Mouse (Mus musculus): ENCODE data around the gene Trappc11. TPM values are rescaled to one million over a fixed set of nuclear protein-coding genes. Genes with fewer than 3 reads are reported as not detected.

The Trappc11 gene
- polyA plus RNA-seq (2012; rRNA removed), result 8.0 and 10.4 TPM in 2 replicates
- polyA plus RNA-seq (2014; fragmentation: Nextera tagmentation; extraction: Ambion mirVana), result 13.1 and 14.4 TPM in 2 replicates

DNA sequence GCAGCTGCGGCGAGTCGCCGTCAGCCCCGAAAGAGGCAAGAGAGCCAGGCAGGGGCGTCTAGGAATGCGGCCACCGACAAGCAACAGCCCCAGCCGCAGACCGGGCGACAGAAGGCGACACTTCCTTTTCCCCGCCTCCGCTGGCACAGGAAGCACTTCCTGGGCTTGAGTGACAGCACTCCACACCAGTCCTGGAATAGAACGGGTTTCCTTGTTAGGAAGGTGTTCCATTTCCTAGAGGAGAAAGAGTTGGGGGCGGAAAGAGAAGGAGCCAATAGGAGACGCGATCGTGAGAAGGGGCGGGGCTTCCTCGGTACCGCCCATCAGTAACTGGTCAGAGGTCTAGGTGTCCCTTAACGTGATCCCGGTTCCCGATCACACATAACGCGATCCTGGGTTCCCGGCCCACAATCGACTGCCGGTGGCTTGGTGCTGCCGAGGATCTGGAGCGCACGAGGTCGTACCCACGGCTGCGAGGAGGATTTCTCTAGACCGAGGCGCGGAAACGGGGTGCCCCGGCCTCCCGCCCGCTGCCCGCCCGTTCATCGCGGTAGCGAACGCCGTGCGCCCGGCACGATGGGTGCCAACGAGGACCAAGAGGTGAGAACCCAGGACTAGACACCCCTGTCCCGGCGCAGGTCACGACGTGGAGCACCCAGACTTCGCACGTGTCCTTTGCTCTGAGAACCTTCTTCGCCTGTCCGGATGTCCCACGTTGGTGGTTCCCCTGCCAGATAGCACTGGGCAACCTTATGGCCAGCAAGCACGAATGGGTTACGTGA, at the start of gene Trappc11, which contains the start of gene Rwdd4a:
Trappc11 (minus strand) TSS at position 127 of the 782 bp plus-strand sequence.
Rwdd4a (plus strand) TSS at position 321 of the 782 bp plus-strand sequence.
- Histone ChIP-seq H3K4me2 (ENCODE audit: low read depth) (peak within 1 kb of the TSS; percentile 77), H3K9ac (replicated peaks) (peak within 1 kb of the TSS; percentile 95), H3K36me3 (replicated peaks; ENCODE audit: control insufficient read depth, insufficient read depth, low read depth) (peaks cover 5% of the 10 kb centered on the region; the same call in 1 of the 2 replicates), H3K27ac (peak within 1 kb of the TSS; percentile 80), H3K4me3 (ENCODE audit: insufficient read depth in 1 of 2, low read depth in 2 of 2, low read length in 2 of 2) (peak within 1 kb of the TSS; percentile 72 to 93), H3K4me1 (replicated peaks; ENCODE audit: control insufficient read depth in 2 of 2, insufficient read depth in 2 of 2, low read length in 1 of 2) (peaks cover 3 to 16% of the 10 kb centered on the region in 2 experiments), H3K27me3 (ENCODE audit: control insufficient read depth, insufficient read depth, low read length) (no peaks in the 10 kb centered on the region), H3K9me3 (ENCODE audit: control insufficient read depth, low read length) (no peaks in the 10 kb centered on the region)
- TF ChIP-seq CTCF (IDR thresholded peaks at IDR 0.05; ENCODE audit: low read depth), result no peak
- no peak for TF ChIP-seq EP300 (IDR thresholded peaks at IDR 0.05; ENCODE audit: low read depth)
- ATAC-seq (ENCODE audit: insufficient read depth) (peak; percentile 99), DNase-seq (ENCODE audit: low read depth in 3 of 3, low spot score in 3 of 3) (peak; percentile 97)
- under 1% methylated on average over 65 of the region's 65 CpGs for WGBS (ENCODE audit: insufficient replicate concordance)

DNA sequence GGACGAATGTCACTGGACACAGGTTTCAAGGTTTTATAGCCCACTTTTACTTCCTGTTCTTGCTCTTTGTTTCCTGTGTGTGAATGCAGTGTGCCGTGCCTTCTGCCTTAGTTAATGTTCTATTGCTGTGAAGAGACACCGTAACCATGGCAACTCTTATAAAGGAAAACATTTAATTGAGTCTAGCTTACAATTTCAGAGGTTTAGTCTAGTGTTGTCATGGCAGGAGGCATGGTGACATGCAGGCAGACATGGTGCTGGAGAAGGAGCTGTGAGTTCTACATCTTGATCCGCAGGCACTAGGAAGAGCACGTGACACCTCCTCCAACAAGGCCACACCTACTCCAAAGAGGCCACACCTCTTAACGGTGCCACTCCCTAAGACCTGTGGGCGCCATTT, 48.2 kb upstream of the Trappc11 start:
- no peaks in the 10 kb centered on the region for H3K36me3 ChIP-seq (replicated peaks; ENCODE audit: control insufficient read depth, insufficient read depth, low read depth)
- H3K4me1 ChIP-seq (replicated peaks; ENCODE audit: control insufficient read depth in 2 of 2, insufficient read depth in 2 of 2, low read length in 1 of 2), result no peaks in the 10 kb centered on the region
- H3K27me3 ChIP-seq (ENCODE audit: control insufficient read depth, insufficient read depth, low read length), result no peaks in the 10 kb centered on the region
- ATAC-seq (ENCODE audit: insufficient read depth) (no peak), DNase-seq (ENCODE audit: low read depth in 3 of 3, low spot score in 3 of 3) (no peak)
- H3K4me3 ChIP-seq (ENCODE audit: insufficient read depth in 1 of 2, low read depth in 2 of 2, low read length in 2 of 2), result no peak overlapping the region
- TF ChIP-seq EP300 (IDR thresholded peaks at IDR 0.05; ENCODE audit: low read depth) (no peak), CTCF (IDR thresholded peaks at IDR 0.05; ENCODE audit: low read depth) (no peak)
- no peaks in the 10 kb centered on the region for H3K9me3 ChIP-seq (ENCODE audit: control insufficient read depth, low read length)
- H3K4me2 ChIP-seq (ENCODE audit: low read depth), result no peak overlapping the region
- H3K27ac ChIP-seq, result no peak overlapping the region
- WGBS (ENCODE audit: insufficient replicate concordance), result 60% methylated on average over 7 of the region's 7 CpGs
- H3K9ac ChIP-seq (replicated peaks), result no peak overlapping the region

DNA sequence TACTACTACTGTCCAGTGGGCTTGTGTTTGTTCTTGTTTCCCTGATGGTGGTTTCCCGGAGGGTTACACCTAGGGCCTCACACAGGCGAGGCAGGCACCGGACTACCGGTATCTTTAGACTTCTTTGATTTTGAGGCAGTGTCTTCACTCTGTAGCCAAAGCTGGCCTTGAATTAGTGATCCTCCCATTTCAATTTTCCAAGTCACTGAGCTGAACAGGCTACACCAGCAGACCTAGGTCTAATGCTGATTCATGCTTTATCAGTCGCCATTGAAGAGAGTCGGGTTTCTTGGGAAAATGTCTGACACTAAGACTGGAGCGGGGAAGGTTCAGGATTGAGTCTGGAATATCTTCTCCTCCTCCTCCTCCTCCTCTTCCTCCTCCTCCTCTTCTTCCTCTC, 40.2 kb upstream of the Trappc11 start:
- 75% methylated on average over 7 of the region's 7 CpGs for WGBS (ENCODE audit: insufficient replicate concordance)

DNA sequence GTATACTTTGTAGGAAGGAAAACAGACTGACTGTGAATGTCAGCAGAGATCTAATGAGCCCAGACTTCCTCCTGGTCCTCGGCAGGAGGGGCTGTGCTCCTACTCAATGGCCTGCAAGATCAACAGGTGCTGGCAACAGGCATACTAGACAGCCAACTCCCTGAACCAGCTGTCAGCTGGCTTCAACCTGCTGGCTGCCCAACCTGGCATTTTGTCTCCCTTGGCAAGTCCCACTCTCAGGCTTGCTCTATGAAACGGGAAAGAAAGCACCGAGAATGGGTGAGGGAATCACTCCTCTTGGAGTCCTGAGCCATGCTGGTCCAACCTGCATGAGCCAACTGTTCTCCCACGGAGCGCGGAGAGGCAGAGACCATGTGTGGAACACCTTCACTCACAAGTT, 36.9 kb upstream of the Trappc11 start:
- no peak for TF ChIP-seq CTCF (IDR thresholded peaks at IDR 0.05; ENCODE audit: low read depth)
- no peak for TF ChIP-seq EP300 (IDR thresholded peaks at IDR 0.05; ENCODE audit: low read depth)
- H3K4me2 ChIP-seq (ENCODE audit: low read depth), result no peak overlapping the region
- no peak overlapping the region for H3K27ac ChIP-seq
- H3K9me3 ChIP-seq (ENCODE audit: control insufficient read depth, low read length), result no peaks in the 10 kb centered on the region
- no peaks in the 10 kb centered on the region for H3K27me3 ChIP-seq (ENCODE audit: control insufficient read depth, insufficient read depth, low read length)
- no peak for DNase-seq (ENCODE audit: low read depth in 3 of 3, low spot score in 3 of 3)
- no peak overlapping the region for H3K9ac ChIP-seq (replicated peaks)
- no peak overlapping the region for H3K4me3 ChIP-seq (ENCODE audit: insufficient read depth in 1 of 2, low read depth in 2 of 2, low read length in 2 of 2)
- 71% methylated on average over 6 of the region's 6 CpGs for WGBS (ENCODE audit: insufficient replicate concordance)
- no peak for ATAC-seq (ENCODE audit: insufficient read depth)
- H3K4me1 ChIP-seq (replicated peaks; ENCODE audit: control insufficient read depth in 2 of 2, insufficient read depth in 2 of 2, low read length in 1 of 2), result no peaks in the 10 kb centered on the region
- H3K36me3 ChIP-seq (replicated peaks; ENCODE audit: control insufficient read depth, insufficient read depth, low read depth), result no peaks in the 10 kb centered on the region

More for the DNA sequence above, 40.2 kb upstream of the Trappc11 start:
- no peak overlapping the region for H3K4me3 ChIP-seq (ENCODE audit: insufficient read depth in 1 of 2, low read depth in 2 of 2, low read length in 2 of 2)
- no peaks in the 10 kb centered on the region for H3K36me3 ChIP-seq (replicated peaks; ENCODE audit: control insufficient read depth, insufficient read depth, low read depth)
- H3K4me2 ChIP-seq (ENCODE audit: low read depth), result no peak overlapping the region
- no peaks in the 10 kb centered on the region for H3K27me3 ChIP-seq (ENCODE audit: control insufficient read depth, insufficient read depth, low read length)
- TF ChIP-seq EP300 (IDR thresholded peaks at IDR 0.05; ENCODE audit: low read depth), result no peak
- no peak for TF ChIP-seq CTCF (IDR thresholded peaks at IDR 0.05; ENCODE audit: low read depth)
- H3K4me1 ChIP-seq (replicated peaks; ENCODE audit: control insufficient read depth in 2 of 2, insufficient read depth in 2 of 2, low read length in 1 of 2), result no peaks in the 10 kb centered on the region
- no peaks in the 10 kb centered on the region for H3K9me3 ChIP-seq (ENCODE audit: control insufficient read depth, low read length)
- ATAC-seq (ENCODE audit: insufficient read depth) (no peak), DNase-seq (ENCODE audit: low read depth in 3 of 3, low spot score in 3 of 3) (no peak)
- no peak overlapping the region for H3K9ac ChIP-seq (replicated peaks)
- H3K27ac ChIP-seq, result no peak overlapping the region

DNA sequence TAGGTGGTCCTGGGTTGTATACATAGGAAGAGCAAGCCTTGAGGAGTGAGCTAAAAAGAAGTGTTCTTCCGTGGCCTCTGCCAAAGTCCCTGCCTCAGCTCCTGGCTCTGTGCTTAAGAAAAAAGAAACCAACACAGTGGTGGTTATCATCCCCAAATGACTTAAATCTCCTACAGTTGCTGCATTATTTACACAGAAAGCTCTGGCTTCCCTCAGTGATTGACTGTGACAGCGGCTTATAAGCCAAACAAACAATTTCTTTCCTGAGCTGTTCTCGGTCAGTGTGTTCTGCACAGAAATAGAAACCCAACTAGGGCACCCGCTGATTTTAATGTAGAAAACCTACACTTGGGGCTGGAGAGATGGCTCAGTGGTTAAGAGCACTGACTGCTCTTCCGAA, 34.8 kb upstream of the Trappc11 start:
- Histone ChIP-seq H3K27ac (no peak overlapping the region), H3K4me1 (replicated peaks; ENCODE audit: control insufficient read depth in 2 of 2, insufficient read depth in 2 of 2, low read length in 1 of 2) (no peaks in the 10 kb centered on the region), H3K4me3 (ENCODE audit: insufficient read depth in 1 of 2, low read depth in 2 of 2, low read length in 2 of 2) (no peak overlapping the region), H3K9me3 (ENCODE audit: control insufficient read depth, low read length) (no peaks in the 10 kb centered on the region), H3K27me3 (ENCODE audit: control insufficient read depth, insufficient read depth, low read length) (no peaks in the 10 kb centered on the region), H3K4me2 (ENCODE audit: low read depth) (no peak overlapping the region), H3K9ac (replicated peaks) (no peak overlapping the region), H3K36me3 (replicated peaks; ENCODE audit: control insufficient read depth, insufficient read depth, low read depth) (no peaks in the 10 kb centered on the region)
- ATAC-seq (ENCODE audit: insufficient read depth), result no peak
- DNase-seq (ENCODE audit: low read depth in 3 of 3, low spot score in 3 of 3), result no peak
- 62% methylated on average over 5 of the region's 5 CpGs for WGBS (ENCODE audit: insufficient replicate concordance)
- TF ChIP-seq EP300 (IDR thresholded peaks at IDR 0.05; ENCODE audit: low read depth), result no peak
- TF ChIP-seq CTCF (IDR thresholded peaks at IDR 0.05; ENCODE audit: low read depth), result no peak
